Mouse (Mus musculus): Measurements from ENCODE around the gene Srbd1.

The Srbd1 gene

GRCm38 (mm10) chr17:86035146-86035545 lies 109.8 kb downstream of the Srbd1 start:
- no peak for DNase-seq (ENCODE audit: low spot score in 2 of 2)

GRCm38 (mm10) chr17:86034641-86035040 lies 110.3 kb downstream of the Srbd1 start:
- DNase-seq (ENCODE audit: low spot score in 2 of 2): no peak

GRCm38 (mm10) chr17:86032113-86032714 lies 112.8 kb downstream of the Srbd1 start:
- DNase-seq (ENCODE audit: low spot score in 2 of 2): no peak

GRCm38 (mm10) chr17:86030016-86030415 lies 115.0 kb downstream of the Srbd1 start:
- no peak for DNase-seq (ENCODE audit: low spot score in 2 of 2)

GRCm38 (mm10) chr17:86029175-86029574 lies 115.8 kb downstream of the Srbd1 start:
- no peak for DNase-seq (ENCODE audit: low spot score in 2 of 2)

- DNase-seq (ENCODE audit: low spot score in 2 of 2): no peak
Measured at GRCm38 (mm10) chr17:86027577-86028199, 117.3 kb downstream of the Srbd1 start.

GRCm38 (mm10) chr17:86024589-86024988 lies 120.4 kb downstream of the Srbd1 start:
- DNase-seq (ENCODE audit: low spot score in 2 of 2): no peak

GRCm38 (mm10) chr17:86022366-86022765 lies 122.6 kb downstream of the Srbd1 start:
- no peak for DNase-seq (ENCODE audit: low spot score in 2 of 2)

- DNase-seq (ENCODE audit: low spot score in 2 of 2): no peak
Measured at GRCm38 (mm10) chr17:86021815-86022214, 123.2 kb downstream of the Srbd1 start.

- no peak for DNase-seq (ENCODE audit: low spot score in 2 of 2)
Measured at GRCm38 (mm10) chr17:86021231-86021630, 123.7 kb downstream of the Srbd1 start.

GRCm38 (mm10) chr17:86019793-86020192 lies 125.2 kb downstream of the Srbd1 start:
- no peak for DNase-seq (ENCODE audit: low spot score in 2 of 2)

- no peak for DNase-seq (ENCODE audit: low spot score in 2 of 2)
Measured at GRCm38 (mm10) chr17:86014246-86014645, 130.7 kb downstream of the Srbd1 start.

- no peak for DNase-seq (ENCODE audit: low spot score in 2 of 2)
Measured at GRCm38 (mm10) chr17:86012576-86012975, 132.4 kb downstream of the Srbd1 start.

- DNase-seq (ENCODE audit: low spot score in 2 of 2): no peak
Measured at GRCm38 (mm10) chr17:86011849-86012248, 133.1 kb downstream of the Srbd1 start.

GRCm38 (mm10) chr17:86008401-86008800 lies 136.6 kb downstream of the Srbd1 start:
- no peak for DNase-seq (ENCODE audit: low spot score in 2 of 2)

- no peak for DNase-seq (ENCODE audit: low spot score in 2 of 2)
Measured at GRCm38 (mm10) chr17:86002113-86002512, 142.9 kb downstream of the Srbd1 start.

GRCm38 (mm10) chr17:86001667-86002066 lies 143.3 kb downstream of the Srbd1 start:
- no peak for DNase-seq (ENCODE audit: low spot score in 2 of 2)

- peak; percentile 14 to 17 for DNase-seq (ENCODE audit: low spot score in 2 of 2)
Measured at GRCm38 (mm10) chr17:85995727-85996126, 149.2 kb downstream of the Srbd1 start.

- no peak for DNase-seq (ENCODE audit: low spot score in 2 of 2)
Measured at GRCm38 (mm10) chr17:85995086-85995485, 149.9 kb downstream of the Srbd1 start.

GRCm38 (mm10) chr17:85989058-85989769 lies 155.8 kb downstream of the Srbd1 start:
- DNase-seq (ENCODE audit: low spot score in 2 of 2): no peak

- DNase-seq (ENCODE audit: low spot score in 2 of 2): no peak
Measured at GRCm38 (mm10) chr17:85987531-85987930, 157.4 kb downstream of the Srbd1 start.

- DNase-seq (ENCODE audit: low spot score in 2 of 2): no peak
Measured at GRCm38 (mm10) chr17:85986624-85987023, 158.4 kb downstream of the Srbd1 start.

GRCm38 (mm10) chr17:85986181-85986580 lies 158.8 kb downstream of the Srbd1 start:
- no peak for DNase-seq (ENCODE audit: low spot score in 2 of 2)

Data from right cerebral cortex, postnatal 36 days (tissue).